28 mouse cellular contexts compared by ENCODE assay signal in the genomic region with DNA sequence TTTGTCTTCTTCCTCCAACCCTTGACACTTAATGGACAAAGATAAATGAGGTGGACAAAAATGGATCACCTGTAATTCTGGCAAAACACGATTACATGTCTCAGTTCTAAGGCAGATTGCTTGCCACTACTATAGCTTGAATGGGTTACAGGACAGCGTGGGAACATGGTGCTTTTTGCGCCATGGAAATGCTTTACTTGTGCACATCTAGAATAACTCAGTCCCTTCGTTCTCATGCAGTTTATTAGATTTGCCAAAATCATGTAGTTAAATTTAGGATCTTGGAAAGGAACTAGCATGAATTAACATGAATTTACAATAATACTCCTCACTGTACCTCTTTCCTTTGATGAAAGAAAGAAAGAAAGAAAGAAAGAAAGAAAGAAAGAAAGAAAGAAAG.
"Had no signal": no experiment of that assay in that cellular context is flagged by ENCODE, and none has a peak within 500 bp of the region (broad histone marks: within the 10 kb centered on the region; RNA-seq: fewer than 3 reads in every experiment).

No protein-coding gene starts in this region.

- ATAC-seq: forebrain, embryonic 13.5 days; forebrain, embryonic 15.5 days; forebrain, embryonic 16.5 days had no signal

- H3K4me2 ChIP-seq: embryonic facial prominence, embryonic 12.5 days; embryonic facial prominence, embryonic 13.5 days; embryonic facial prominence, embryonic 15.5 days; forebrain, embryonic 12.5 days; forebrain, embryonic 13.5 days; forebrain, embryonic 15.5 days; heart, embryonic 11.5 days; heart, embryonic 12.5 days; heart, embryonic 13.5 days had no signal

- H3K4me3 ChIP-seq: embryonic facial prominence, embryonic 10.5 days; embryonic facial prominence, embryonic 12.5 days; embryonic facial prominence, embryonic 13.5 days; embryonic facial prominence, embryonic 15.5 days; erythroblast, embryonic 14.5 days; forebrain, embryonic 10.5 days; forebrain, embryonic 12.5 days; forebrain, embryonic 13.5 days; forebrain, embryonic 15.5 days; gastrocnemius, adult 2 months; heart, adult 2 months; heart, embryonic 10.5 days; heart, embryonic 12.5 days; heart, embryonic 13.5 days had no signal

- H3K4me1 ChIP-seq: embryonic facial prominence, embryonic 10.5 days; embryonic facial prominence, embryonic 12.5 days; embryonic facial prominence, embryonic 13.5 days; embryonic facial prominence, embryonic 15.5 days; forebrain, embryonic 10.5 days; forebrain, embryonic 12.5 days; forebrain, embryonic 13.5 days; forebrain, embryonic 15.5 days; heart, embryonic 10.5 days; heart, embryonic 12.5 days; heart, embryonic 13.5 days had no signal

- H3K9ac ChIP-seq: embryonic facial prominence, embryonic 12.5 days; embryonic facial prominence, embryonic 13.5 days; embryonic facial prominence, embryonic 15.5 days; forebrain, embryonic 12.5 days; forebrain, embryonic 13.5 days; forebrain, embryonic 15.5 days; heart, embryonic 12.5 days; heart, embryonic 13.5 days had no signal

- DNase-seq: cerebellum, adult 9-10 months; cerebellum, adult 9-11 months; cerebellum, postnatal 10 days; cerebellum, postnatal 14 days; cerebellum, postnatal 25 days; cerebellum, postnatal 36 days; embryo, embryonic 11 days; gastrocnemius, adult 2 months; gastrocnemius, postnatal 10 days; gastrocnemius, postnatal 14 days; gastrocnemius, postnatal 25 days; gastrocnemius, postnatal 36 days; heart, adult 11 months; heart, adult 2 months had no signal

- H3K9me3 ChIP-seq: embryonic facial prominence, embryonic 10.5 days; embryonic facial prominence, embryonic 12.5 days; embryonic facial prominence, embryonic 13.5 days; embryonic facial prominence, embryonic 15.5 days; forebrain, embryonic 10.5 days; forebrain, embryonic 12.5 days; forebrain, embryonic 13.5 days; forebrain, embryonic 15.5 days; heart, embryonic 10.5 days; heart, embryonic 12.5 days; heart, embryonic 13.5 days had no signal

- H3K27ac ChIP-seq: embryonic facial prominence, embryonic 10.5 days; embryonic facial prominence, embryonic 12.5 days; embryonic facial prominence, embryonic 13.5 days; embryonic facial prominence, embryonic 15.5 days; forebrain, embryonic 10.5 days; forebrain, embryonic 12.5 days; forebrain, embryonic 13.5 days; forebrain, embryonic 15.5 days; gastrocnemius, adult 2 months; heart, adult 2 months; heart, embryonic 10.5 days; heart, embryonic 13.5 days had no signal

- H3K36me3 ChIP-seq: embryonic facial prominence, embryonic 10.5 days; embryonic facial prominence, embryonic 12.5 days; embryonic facial prominence, embryonic 13.5 days; embryonic facial prominence, embryonic 15.5 days; forebrain, embryonic 10.5 days; forebrain, embryonic 12.5 days; forebrain, embryonic 15.5 days; heart, embryonic 10.5 days; heart, embryonic 12.5 days; heart, embryonic 13.5 days had no signal

- H3K27me3 ChIP-seq: embryonic facial prominence, embryonic 12.5 days; embryonic facial prominence, embryonic 13.5 days; embryonic facial prominence, embryonic 15.5 days; forebrain, embryonic 12.5 days; forebrain, embryonic 13.5 days; forebrain, embryonic 15.5 days; heart, embryonic 12.5 days; heart, embryonic 13.5 days had no signal
